Mouse (Mus musculus) embryo, embryonic 11.5 days (tissue): ENCODE data around the gene Tspan17.

Experiments used
- DNase-seq: peaks from one replicate; pipeline ENCODE4 v3.0.0-alpha.2; 2012; ENCODE audit warnings: low read depth, low spot score

The Tspan17 gene

DNA sequence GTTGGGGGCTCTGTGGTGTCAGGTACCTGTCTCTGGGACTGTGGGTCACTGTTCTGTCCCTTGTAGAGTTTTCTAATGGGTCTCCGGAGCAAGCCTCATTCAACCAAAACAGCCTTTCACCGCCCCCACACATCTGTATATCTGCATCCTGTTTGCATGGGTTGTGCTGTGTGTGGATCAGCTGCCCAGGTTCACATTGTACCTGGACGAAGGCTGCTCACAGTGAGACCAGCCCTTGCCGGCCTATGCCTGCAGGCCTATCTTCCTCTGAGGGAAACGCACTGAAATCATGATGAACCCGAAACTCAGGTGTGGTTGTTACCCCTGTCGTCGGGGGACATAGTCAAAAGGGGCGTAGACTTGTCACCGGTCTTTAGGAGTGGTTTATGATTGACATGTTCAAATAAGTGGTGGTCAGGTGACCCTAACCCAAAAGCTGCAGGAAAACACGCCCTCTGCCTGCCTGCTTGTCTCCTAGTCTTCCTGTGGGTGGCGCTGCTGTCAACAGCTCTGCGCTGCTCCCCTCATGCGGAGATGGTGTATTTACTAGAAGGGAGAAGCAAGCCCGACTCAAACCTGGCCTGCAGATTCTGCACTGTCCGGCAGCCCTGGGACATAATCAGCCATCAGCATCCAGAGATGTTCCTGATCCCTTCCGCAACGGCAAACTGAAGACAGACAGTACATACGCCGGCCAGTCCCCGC, 16.1 kb downstream of the Tspan17 start:
- no peak for DNase-seq

DNA sequence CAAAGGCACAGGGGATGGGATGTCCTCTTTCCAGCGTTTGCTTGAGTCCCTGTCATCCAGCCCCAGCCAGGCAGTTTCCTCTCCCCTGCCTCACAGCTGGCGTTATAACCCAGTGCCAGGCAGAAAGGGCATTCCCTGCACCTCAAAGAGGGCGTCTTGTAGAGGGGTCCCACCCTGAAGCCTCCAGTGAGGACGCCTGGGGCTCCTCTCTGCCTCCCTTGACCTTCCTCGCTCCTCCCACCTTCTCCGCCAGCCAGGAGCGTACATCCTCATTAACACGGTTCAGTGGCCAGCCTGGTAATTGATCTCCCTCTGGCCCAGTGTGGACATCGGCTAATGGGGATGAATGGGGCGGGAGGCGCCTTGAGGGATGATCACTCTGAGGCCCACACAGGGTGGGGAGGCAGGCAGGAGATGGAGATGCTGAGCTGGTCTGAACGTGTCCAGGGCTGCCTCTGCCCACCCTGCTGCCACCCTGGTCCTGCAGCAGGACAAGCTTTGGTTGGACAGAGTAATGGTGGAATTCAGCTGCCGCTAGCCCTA, 17.3 kb downstream of the Tspan17 start:
- no peak for DNase-seq

DNA sequence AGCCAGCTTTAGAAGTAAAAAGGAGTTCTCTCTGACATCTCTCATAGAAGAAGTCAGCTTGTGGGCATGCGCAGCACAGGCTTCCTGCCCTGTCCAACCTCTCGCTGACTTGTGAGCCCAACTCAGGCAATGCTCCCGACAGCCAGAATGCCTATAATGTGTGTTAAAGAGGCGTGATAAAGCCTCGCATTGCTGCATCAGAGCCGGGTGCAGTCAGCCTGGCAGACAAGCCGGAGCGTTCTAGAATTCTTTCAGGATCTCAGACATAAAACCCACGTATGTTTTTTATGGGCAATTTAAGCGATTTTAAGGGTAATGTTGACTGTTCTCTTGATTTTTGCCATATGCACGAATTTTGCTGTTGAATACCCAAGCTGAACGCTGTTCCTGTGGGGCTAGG, 18.9 kb downstream of the Tspan17 start:
- no peak for DNase-seq

DNA sequence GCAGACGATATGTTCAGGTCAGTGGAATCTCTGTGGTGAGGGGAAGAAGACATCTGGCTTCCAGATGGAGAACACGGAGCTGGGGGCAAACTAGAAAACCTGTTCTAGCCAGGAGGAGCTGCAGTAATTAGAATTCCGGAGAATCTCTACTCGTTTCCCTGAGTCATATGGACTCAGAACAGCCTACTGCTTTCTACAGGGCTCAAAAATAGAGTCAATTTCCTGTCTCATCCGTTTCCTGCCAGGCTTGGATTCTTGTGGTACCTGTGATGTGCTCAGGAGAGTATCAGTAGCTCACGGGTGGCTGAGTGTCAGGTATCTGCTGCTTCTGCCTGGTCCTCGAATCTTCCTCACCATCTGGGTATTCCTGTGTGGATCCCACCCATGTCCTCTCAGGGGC, 22.3 kb downstream of the Tspan17 start:
- DNase-seq, result no peak

DNA sequence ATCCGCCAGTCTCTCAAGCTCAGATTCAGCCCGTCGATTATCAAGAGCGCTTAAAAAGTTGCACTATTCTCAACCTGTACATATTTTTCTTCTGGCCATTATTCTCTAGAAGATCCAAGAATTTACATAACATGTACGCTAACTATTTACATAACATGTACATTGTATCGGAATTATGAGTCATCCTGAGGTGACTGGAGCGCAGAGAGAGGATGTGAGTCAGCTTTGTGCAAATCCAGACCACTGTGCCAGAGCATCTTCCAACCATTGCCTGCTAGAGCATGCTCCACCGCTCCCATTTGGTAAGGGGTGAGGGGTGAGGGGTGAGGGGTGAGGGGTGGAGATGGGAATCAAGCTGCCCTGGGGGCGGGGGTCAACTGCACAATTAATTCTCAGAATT, 24.2 kb downstream of the Tspan17 start:
- DNase-seq, result no peak

DNA sequence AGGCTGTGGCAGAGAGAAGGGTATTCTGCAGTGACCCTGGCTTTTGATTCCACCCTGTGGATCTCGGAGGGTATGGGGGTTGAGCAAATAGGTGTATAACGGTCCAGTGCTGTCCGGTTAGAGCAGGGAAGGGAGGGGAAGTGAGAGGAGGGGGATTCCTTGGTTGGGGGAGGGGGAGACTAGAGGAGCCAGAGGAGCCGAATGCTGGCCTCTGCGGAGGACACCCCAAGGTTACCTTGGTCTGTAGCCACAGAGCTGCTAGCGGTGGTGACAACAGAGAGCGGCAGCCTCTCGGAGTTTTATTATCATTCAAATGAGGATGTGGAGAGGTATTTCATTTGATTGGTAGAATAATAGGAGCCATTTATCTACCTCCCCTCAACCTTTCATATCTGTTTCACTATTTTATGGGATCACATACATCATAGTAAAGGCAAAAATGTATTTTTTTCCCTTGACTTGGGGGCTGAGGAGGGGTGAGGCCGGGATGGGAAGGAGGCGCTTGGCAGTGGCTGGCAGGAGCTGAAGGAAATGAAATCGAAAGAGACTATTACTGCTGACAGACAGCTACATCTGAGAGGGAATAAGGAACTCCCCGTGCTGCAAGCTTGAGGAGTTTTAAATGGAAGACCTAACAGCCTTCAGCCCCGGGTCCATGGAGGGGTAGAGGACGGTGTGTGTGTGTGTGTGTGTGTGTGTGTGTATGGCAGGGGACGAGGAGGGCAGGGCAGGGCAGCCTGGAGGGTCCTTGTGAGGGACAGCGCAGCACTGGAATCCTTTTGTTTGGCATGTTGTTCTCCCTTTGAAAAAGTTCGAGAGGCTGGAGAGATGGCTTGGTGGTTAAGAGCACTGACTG, 29.4 kb downstream of the Tspan17 start:
- DNase-seq, result no peak

DNA sequence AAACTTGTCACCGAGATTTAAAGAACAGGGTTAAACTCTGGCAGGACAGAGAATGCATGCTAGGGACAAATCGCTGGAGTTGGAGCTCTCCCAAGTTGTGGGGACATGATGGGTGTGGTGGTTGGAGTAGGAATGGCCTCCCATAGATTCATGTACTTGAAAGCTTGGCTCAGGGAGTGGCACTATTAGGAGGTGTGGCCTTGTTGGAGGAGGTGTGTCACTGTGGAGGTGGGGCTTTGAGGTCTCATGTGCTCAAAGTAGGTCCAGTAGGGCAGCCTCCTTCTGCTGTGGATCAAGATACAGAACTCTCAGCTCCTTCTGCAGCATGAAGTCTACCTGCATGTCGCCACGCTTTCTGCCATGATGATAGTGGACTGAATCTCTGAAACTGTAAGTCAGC, 31.9 kb downstream of the Tspan17 start:
- no peak for DNase-seq

DNA sequence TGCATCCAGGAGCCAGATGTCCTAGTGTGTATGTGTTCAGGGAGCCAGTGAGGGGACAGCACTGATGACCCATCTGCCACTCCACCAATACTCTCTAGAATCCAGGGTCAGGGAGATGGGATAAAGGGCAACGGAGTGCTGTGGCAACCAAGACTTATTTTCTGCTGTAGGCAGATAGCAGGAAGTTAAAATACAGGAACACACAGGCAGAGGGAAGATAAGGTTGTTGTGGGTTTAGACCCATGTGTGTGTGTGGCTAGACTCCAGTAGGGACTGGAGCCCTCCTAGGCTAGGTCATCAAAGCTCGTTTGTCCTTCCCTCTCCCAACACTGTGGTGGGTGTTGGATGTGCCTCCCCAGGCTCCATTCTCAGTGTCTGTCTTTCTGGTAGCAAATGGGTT, 32.8 kb downstream of the Tspan17 start:
- DNase-seq, result no peak

DNA sequence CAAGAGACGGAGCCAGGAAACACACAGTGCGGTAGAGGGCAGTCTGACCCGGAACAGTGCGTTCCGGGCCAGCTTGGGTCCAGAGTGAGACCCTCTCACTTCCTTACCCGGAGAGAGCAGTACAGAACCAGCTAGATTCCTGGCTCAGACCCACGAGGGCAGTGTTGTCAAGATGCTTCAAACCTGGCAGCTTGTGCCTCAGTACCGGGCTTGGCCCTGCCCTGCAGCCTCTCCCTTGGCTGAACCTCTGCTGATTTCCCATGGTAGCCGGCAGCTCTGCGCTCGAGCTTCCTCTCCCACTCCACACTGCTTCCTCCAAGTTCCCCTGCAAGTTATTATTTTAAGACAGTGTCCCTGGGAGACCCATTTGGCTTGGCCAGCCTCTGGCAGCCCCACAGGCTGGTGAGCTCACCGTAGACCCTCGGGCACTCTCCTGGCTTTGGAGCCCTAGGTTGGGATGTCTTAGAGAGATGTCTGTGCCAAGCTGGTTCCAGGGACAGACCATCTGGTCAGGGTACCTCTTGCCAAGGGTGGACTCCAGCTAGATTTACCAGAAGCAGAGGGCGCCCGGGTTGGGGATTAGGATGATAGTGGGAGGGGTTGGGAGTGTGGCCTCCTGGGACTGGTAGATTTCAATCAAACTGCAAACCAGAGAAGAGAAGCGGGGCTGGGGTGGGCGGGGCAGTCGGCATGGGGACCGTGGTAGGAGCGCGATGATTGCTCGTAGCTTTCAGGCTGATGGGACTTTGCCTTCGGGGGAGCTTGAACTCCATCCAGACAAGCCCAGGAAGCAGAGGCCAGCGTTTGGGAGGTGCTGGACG, 35.1 kb downstream of the Tspan17 start:
- DNase-seq, result no peak

DNA sequence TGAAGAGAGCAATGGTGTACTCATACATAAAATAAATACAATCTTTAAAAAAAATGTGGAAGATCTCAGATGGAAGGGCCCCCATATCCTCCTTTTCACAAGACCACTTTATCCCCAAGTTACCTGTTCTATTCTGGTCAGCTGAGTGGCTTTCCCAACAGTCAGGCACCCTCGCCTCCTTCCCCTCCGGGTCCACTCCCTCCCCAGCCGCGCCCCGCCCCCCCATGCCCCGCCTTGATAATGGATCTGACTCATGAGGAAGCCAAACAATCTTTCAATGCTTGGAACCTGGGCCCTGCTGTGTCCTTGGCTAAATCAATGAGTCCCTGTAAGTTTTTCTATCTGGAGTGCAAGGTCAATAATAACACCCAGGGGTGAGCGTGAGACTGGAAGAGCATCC, 38.8 kb downstream of the Tspan17 start:
- no peak for DNase-seq

DNA sequence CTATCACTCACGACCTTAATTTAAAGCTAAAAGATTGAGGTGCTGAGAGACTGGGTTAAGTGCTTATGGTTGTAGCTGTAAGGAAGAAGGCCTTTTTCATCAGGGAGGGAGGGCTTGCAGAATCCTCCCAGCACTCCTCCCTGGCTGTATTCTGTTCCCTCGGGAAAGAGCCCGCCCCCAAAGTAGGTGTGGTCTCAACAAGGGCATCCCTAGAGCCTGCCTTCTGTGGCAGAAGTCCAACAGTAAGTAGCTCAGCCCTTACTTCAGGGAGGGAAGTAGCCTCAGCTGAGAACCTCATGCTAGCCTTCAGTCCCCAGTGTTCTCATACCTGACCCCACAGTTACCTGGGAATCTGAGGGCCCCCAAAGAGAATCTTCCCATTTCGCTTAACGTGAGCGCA, 39.3 kb downstream of the Tspan17 start:
- DNase-seq, result no peak

DNA sequence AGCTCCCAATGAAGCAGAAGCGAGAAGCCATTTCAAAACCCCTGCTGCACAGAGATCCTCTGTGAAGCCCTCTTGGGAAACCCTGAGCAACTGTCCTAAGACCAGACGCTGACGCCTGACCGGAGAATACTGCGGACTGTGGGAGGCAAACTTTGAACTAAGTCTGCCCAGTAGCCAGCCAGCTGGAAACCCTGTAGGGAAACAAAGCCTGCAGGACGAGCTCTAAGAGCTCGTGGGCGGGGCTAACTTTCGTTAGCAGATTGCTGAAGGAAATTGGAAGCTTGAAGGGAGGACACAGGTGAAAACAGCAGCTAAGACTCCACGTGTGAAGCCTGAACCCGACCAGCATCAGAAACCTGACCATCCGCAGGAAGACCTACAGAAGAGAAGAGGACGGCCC, 40.3 kb downstream of the Tspan17 start:
- no peak for DNase-seq

DNA sequence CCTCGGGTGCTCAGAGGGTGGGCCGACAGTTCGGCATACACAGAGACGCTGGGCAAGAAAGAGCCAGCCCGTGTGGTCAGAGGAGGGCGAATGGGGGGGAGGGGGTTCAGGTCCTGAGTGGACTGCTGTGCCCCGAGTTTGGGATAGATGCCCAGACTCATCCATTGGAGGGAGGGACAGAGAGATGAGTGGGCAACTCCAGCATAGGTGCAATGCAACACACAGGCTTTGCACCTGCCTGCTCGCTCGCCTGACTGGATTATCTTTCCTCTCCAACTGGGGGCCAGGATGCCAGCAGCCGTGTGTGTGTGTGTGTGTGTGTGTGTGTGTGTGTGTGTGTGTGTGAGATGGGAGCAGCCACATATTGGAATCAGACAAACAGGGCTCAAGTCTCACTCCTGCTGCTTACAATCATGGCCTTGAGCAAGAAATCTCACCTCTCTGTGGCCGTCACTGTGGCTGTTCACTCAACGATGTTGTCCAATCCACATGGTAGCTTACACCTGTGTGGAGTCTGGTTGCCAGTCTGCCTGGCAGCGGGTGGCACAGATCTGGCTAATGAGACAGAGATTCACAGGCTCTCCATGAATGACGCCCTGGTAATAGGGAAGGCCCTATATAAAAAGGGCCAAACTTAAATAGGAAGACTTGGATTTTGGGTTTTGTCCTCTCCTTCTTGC, 47.3 kb downstream of the Tspan17 start:
- no peak for DNase-seq

DNA sequence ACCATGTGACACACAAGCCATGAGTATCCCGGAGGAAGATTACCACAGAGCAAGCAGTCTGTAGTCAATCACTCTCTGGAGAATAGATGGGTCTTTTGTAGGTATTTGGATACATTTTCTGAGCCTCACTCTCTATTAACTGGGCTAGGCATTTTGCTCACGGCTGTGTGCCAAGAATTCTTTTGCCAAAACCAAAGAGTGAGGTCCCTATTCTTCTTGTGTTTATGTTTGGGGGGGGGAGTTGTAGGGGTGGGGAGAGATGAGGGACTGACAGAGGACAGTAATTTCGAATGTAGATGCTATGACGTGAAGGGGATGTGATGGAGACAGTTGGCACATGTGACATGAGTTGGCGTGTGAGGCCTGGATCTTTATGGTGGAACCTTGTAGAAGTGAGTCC, 47.9 kb downstream of the Tspan17 start:
- no peak for DNase-seq

DNA sequence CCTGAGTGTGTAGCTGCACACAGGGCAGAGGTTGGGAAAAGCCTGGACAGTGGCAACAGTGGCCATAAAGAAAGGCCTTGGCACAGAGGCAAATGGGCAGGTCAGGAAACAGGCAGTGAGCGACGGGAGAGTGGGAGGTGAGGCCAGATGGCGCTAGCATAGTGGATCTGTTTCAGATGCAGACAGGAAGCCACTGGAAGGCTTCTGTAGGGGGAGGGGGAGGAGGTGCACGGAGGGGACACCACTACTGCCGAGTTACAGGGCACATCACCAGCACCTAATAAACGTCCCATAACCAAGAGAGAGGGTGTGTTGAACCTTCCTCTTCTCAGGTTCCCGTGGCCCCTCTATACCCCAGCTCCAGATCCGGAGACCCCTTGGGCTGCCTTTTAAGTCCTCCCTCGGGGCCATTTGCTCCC, 48.3 kb downstream of the Tspan17 start:
- DNase-seq, result peak; percentile 26

DNA sequence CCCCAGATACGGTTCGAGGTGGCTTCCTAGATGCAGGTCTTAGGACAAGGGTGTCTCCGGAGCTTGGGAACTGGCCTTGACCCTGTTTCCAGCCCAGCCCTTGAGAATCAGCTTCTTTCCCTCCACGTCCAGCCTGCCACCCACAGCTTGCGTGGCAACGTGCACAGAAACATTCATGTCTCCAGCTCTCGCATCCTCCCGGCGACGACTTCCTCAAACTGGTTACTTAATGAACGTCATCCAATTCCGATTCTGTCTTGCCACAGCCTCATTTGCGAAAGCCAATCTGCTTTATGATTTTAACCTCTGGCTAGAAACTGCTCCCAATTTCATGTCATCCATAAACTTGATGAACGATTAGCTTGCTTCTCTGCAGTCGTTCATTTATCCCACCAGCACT, 49.4 kb downstream of the Tspan17 start:
- DNase-seq, result no peak

DNA sequence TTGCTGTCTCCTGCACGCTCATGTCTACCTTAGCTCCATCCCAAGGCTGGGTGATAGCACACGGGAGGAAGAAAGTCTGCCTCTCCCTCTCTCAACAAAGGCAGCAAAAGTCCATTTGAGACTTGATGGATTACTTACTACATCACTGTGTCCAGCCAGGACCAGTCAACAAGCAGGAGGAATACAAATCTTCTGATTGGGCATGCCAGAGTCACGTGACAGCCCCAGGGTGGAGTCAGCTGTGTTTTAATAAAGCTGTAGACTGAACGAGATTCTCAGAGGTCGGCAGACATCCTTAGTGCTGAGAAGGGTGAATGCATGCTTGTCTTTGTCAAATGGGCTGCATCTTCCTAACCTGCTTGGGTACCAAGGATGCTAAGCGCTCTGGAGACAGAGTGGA, 50.0 kb downstream of the Tspan17 start:
- DNase-seq, result no peak

DNA sequence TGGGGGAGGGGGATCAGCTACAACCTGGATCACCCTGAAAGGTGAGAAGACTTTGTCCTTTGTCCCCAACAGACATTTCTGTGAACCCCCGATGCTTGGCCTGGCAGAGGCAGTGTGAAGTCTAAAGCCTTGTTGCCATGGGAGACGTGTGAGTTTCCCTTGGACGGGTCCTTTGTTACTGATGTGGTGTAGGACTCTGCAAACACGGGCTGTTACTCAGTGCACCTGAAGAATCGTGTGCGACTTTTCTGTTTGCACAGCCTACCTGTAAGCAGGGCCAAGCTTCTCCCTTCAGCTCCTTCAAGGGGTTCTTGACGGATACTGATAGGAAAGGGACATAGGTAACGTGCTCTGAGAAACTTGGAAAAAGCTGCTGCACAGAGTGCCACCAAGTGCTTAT, 55.4 kb downstream of the Tspan17 start:
- DNase-seq, result no peak
